Mouse (Mus musculus) A20 (cell line): ENCODE data around the gene Wipf3.

Source experiments
- DNase-seq: peaks from one replicate; pipeline ENCODE4 v3.0.0-alpha.2; 2011; ENCODE audit warnings: low read depth, low spot score

Wipf3 gene

DNA sequence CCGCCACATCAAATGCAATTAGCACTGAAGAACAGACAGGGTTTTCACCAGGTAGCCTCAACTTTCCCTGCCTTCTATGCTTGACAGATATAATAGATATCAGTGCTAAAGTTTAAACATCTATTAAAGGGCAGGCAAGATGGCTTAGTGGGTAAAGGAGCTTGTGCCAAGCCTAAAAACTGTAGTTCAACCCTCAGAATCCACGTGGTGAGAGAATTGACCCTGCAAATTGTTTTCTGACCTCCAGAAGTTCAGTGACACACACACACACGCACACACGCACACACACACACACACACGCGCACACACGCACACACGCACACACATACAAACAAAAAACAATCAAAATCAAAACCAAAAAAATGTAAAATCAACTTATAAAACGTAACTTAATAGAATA, 2.8 kb downstream of the Wipf3 start:
- DNase-seq = no peak

DNA sequence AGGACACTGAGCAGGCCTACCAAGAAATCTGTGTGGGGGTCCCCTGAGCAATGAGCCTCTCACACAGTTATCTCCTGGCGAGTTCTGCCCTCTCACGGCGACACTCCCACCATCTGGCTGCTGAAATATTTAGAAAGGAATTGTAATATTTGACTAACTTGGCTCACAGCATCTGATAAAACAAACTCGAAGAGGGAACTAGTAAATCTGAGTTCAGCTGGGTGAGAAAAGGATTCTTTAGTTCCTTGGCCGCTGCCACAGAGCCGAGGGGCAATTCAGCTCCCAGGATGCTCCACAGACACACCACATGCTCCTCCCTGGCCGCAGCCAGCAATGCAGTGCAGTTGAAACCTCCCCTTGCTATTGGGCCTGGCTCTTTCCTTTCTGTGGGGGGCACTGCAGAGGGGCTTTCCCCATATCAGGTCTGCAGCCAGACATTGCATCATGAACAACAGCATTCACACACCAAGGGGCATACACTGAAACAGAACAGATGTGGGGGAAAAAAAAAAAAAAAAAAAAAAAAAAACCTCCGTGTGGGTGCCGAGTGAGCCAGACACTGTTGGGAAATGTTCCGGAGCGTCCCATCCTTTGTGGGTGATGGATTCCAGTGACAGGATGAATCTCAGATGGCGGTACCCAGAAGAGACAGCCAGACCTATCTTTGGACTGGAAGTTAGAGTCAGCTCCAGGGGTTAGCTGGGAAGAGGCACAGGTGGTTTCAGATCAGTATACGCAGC, 3.6 kb downstream of the Wipf3 start:
- no peak for DNase-seq

DNA sequence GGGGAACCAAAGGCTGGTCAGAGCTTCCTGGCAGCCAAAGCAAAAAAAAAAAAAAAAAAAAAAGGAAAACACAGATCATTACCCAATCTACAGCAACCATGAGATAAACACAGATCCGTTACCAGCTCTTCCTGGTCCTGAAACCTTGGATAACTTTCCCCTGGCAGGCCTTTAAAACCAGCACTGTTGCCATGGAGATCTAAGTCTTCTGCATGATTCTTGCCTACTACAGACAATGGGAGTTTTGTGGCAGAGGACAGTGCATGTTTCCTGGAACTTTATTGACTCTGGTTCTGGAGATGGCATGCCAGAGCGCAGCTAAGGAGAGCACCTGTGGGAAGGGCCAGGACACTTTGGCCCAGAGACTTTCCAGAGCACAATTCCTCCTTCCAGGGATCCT, 4.8 kb downstream of the Wipf3 start:
- DNase-seq = no peak

DNA sequence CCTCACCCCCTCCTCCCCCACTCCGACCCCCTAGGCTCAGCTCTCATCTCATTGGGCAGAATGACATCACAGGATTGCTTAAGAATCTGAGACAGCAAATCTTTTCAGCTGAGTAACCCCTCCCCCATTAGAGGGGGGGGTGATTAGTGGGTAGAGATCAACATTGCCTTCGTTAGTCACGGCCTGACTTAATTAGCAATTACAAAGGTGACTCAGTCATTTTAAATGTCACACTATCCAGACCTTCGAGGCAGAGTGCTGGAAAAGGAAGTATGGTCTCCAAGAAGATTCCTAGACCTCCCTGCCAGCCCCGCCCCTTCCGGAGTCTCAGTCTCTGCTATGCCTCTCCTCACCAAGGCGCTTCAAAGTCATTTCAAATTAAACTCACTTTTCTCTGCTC, 6.3 kb downstream of the Wipf3 start:
- no peak for DNase-seq

DNA sequence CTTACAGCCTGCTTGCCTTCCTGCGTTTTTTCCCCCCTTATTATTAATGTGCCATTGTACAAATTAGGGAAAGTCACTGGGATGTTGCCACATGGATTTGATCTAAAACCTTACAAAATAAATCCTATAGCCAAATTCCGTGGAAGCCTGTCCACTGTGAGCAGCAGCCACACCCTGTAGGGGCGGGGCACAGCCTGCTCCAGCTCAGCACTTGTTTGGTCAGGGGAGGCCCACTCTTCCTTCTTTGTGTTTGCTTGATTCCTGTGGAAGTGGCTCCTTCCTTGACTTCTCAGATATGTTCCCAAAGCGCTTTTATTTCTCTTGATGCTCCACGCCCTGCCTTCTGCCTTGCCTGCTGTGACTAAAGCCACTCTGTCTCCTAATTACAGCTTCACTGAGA, 6.9 kb downstream of the Wipf3 start:
- DNase-seq = no peak

DNA sequence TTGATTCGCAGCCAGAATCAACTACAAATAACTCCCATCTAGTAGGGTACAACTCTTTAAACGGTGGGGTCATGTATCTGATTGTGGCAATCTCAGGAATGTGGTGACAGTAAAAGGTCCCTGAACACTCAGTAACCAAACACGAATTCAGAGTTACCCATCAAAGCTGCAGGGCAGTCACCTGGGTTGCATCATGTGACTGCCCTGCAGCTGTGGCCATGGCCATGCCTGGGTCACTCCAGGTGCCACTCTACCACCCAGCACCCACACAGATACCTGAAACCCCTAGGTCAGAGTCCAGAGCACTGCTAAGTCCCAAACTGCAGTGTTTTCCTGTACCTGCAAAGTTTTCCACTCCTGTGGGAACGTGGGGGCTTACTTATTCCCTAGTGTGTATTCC, 9.1 kb downstream of the Wipf3 start:
- DNase-seq = no peak

DNA sequence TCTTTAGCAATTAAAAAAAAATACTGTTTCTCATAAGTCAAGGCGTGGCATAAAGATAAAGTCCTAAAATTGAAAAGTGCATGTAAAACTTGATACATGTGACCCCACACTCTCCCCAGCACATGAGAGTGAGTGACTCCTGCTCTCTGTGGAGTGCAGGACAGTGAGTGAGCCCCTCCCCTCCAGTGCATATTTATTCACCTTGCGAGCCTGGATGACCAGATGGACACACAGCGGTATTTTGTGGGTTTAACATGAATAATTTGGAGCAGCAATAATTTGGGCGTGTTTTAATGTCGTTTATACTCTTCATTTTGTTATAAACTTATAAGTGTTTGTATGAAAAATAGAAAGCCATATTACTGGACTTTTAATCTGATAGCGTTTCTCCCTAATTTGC, 11.3 kb downstream of the Wipf3 start:
- DNase-seq = no peak

DNA sequence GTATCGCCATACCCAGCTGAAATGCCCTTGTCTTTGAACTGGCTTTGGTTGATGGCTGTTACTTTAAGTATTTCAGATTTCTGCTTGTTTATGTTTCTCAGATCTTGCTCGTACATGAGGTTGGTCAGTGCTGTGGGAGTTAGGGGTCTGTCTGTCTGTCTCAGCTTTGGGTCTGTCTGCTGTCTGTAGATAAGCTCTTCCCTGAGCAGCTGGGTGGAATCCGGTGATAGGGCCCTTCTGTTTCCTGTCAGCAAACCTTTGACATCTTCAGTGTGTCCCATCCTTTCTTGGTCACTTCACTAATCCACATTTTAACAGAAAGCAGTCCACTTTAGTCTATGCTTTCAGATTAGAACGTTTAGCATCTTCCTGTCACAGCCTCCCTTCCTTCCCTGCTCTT, 14.3 kb downstream of the Wipf3 start:
- no peak for DNase-seq

DNA sequence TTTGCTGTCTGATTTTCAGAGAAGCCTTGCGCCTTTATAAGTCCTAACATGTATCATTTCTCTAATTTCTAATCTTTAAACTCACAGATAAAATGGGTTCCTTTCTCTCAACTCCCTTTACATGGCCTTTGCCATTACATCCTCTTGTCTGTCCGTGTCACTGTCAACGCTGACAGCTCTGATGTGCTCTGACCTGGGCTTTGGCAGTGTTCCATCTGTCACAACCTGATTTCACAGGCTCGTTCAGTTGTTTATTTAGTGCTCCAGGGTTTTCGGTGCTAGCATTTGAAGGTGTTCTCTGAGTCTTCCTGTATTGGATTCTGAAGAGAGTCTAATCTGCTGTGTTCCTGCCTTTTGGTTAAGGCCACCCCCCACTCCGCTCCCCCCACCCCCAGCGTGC, 14.7 kb downstream of the Wipf3 start:
- no peak for DNase-seq

DNA sequence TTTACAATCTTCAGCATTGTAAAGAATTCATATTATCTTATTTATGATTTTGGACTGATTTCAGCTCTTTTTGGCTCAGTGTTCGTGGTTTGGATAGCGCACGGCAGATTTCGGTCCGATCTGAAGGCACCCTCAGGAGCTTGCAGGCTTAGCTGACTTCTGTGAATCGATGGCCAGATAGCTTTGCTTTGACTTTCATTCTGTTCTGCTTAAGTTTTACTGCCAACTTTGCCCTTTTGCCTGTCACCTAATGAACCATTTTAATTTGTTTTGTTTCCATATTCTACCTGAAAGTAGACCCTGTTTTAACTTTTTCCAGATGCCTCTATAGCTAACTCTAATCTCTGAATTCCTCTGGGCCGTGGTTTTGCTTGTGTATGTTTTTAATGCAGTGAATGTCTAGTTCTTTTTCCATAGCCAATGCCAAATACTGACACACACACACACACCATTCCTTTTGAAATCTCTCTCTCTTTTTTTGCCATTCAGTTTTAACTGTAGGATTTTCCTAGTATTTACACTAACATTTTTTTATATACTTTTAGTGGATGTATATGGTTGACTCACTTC, 15.9 kb downstream of the Wipf3 start:
- no peak for DNase-seq

DNA sequence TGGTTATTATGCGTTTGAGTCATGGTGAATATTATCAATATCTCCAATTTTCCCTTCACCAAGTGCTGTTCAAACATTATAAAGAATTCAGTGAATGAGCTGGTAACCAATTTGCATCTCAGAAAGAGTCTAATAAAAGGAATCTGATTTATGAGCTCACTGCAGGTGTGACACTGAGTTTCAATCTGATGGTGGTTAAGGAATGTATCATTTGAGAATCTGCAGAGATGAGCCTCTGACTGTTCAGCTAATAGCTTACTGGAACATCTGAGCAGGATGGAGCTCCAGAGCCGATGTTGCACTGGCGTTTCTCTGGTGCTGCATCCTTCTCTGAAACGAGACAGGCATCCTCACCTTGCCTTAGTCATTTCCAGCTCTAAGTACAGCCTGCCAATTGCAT, 17.9 kb downstream of the Wipf3 start:
- DNase-seq = peak; percentile 28

DNA sequence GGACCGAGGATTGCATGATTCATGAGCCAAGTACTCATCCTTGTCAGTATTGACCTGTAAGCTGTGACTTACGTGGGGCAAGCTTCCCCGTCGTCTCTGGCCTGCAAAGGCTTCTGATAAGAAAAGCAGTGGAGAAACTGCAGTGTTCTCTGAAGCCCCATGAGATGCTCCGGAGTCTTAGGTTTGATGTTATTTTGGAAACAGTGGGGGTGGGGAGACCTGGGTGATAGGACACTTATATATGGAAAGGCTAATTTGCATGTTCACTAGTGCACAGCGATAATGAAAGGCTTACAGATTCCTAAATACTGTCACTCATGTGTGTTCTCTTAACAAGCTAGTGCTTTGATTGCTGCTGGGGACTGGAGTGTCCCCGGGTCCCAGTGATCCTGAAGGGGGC, 30.3 kb downstream of the Wipf3 start:
- peak; percentile 71 for DNase-seq

DNA sequence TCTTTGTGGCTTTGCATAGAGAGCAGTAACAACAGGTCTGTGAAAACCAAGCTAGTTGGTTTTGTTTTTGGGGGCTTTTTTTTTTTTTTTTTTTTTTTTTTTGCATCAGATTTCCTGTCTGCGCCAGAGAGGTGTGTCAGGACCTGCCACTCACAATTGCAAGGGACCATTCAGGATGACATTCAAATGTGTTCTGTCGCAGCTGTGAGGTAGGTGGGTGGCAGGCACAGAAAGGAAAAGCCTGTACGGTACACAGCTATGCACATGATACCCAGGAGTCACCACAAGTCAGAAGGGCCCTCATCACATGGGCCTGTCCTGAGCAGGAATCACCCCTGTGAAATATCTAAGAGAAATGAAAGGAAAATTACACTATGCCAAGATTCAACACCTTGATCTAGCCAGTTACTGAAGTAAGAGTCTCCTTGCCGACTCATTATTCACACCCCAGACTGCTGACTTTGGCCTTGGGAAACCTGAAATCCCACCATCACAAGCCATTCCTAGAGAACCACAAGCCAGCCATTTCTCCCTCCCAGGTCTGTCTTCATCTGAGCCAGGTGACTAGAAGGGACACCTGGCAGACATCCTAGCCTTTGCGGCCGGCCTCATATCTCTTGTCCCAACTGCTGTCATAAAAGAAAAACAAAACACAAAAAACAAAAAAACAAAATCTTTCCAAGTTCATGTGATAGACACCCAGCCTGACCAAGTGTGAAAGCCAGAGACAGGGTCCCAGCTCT, 30.9 kb downstream of the Wipf3 start:
- peak; percentile 74 for DNase-seq

DNA sequence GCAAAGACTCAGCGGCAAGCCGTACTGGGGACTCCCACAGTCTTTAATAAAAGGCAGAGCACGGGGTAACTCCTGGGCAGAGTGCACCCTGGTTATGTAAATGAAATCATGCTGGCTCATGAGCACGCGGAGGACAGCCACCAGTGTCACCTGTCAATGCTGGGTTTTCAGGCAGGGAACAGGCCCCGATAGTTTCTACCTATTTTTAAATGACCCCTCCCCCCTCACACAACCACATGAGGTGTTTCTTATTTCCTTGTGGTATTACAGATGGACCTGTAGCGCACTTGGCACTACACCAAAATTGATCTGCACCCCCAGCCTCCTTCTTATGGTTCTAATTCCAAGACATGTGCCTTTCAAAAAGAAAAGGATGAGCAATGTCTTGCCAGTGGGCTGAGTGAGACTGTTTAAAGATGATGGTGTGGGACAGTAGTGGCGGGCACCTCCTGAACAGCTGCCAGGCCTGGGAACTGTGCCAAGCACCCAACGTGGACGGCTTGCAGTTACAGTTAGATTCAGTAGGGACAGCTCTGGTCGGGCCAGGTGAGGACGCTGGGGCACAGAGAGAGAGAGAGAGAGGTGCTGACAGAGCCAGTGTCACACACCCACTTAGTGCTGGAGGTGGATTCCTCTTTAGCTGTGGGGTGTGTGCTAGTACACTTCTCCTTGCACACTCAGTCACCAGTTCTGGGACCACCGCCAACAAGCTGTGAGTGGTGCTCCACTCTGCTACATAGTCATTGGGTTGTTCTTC, 31.7 kb downstream of the Wipf3 start:
- peak; percentile 77 for DNase-seq

DNA sequence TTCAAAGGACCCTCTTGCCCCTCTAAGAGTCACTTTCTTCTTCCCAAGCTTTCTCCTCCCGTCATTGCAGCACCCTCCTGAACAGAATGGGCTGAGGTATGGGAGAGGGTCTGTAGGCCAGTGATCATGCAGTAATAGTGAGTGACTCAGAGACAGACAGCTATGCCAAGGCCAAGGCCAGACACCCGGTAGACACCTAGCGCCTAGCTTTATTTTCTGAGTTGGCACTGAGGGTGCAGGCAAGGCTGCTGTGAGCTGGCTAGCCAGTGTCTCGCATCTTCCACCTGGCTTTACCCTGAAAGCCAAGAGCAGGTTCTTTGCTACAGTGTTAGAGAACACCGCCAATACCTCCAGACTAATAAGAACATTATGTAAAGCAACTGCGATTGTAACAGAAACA, 33.4 kb downstream of the Wipf3 start:
- DNase-seq = no peak

DNA sequence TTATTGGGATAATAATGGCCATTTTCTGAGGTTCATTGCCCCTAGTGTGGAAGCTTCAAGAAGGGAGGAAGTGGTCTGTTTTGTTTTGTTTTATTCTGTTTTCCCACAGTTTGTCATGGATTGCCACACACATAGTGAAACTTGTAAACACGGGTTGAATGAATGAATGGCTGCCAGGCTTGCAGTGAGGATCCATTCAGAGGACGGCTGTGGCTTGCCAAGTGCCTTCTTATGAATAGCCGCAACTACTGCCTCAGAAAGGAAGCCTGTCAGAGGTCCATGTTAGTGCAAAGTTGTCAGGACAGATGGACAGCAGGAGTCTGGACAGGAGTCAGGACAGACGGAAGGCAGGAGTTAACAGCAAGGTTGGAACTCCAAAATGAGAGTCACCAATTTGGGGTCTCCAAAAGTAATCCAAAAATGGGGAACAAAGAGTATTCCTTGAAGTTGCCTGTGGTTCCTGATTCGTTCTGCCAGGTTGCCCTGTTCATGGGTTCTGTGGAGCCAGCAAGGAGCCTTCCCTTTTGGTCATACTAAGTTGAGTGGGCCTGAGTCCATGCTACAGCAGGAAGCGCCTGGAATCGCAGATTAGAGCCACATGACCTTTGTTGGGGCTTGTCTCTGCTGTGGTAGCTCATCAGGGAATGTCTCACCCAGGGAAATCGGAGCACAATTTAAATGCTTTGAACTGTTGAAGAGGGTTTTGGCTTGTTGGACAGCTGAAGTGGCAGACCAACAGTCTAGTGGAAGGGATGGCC, 34.5 kb downstream of the Wipf3 start:
- DNase-seq = no peak

DNA sequence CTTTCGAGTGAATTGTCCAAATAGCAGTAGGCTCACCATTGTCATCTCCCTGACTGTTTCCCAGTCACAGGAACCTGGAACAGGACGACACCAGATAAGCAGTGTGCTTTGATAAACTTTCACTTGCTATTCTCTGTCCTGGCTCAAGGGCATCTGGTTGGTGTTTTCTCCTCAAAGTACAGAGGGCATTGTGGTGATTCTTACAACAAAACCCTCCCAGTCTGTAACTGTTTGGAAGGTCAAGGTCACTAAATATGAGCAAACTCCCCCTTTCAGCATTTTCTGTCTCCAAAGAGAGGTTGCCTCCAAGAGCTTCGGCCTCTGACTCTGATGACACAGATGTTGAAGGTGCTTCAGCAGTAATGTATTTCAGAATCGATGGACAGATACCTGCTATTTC, 35.5 kb downstream of the Wipf3 start:
- DNase-seq = no peak

DNA sequence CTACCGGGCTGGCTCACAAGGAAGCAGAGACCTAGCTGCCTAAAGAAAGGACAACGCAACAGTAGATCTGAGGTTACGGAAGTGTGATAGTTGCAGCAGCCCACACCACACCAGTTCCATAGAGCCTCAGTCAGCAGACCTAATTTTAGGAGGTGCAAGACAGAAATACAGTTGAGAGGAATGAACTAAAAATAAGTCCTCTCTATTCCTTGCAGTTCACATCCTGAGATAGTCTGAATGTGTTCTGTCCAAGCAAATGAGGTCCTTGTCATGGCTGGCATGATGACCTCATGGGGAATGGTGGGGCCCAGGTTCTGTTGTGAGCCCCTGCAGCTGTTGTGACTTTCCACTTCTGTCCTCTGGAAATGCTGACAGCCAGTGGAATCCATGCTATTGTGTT, 38.0 kb downstream of the Wipf3 start:
- no peak for DNase-seq

DNA sequence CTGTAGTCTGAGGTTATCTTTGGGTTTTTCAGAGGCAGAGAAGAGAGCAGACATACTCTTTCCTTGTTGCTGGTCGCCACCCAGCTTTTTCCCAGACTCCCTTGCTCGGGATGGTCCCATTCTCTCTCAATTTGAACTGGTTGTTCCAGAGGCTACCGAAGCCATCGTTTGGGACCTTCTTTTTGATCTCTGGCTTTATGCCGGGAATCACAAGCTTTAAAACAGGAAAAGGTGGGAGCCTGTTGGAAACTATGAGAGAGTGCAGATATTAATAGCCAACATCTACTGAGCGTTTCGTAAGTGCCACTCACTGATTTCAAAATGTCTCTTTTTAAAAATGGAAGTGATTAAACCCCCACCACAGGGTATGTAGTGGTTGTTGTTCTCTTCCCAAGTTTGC, 42.5 kb downstream of the Wipf3 start:
- DNase-seq = no peak

DNA sequence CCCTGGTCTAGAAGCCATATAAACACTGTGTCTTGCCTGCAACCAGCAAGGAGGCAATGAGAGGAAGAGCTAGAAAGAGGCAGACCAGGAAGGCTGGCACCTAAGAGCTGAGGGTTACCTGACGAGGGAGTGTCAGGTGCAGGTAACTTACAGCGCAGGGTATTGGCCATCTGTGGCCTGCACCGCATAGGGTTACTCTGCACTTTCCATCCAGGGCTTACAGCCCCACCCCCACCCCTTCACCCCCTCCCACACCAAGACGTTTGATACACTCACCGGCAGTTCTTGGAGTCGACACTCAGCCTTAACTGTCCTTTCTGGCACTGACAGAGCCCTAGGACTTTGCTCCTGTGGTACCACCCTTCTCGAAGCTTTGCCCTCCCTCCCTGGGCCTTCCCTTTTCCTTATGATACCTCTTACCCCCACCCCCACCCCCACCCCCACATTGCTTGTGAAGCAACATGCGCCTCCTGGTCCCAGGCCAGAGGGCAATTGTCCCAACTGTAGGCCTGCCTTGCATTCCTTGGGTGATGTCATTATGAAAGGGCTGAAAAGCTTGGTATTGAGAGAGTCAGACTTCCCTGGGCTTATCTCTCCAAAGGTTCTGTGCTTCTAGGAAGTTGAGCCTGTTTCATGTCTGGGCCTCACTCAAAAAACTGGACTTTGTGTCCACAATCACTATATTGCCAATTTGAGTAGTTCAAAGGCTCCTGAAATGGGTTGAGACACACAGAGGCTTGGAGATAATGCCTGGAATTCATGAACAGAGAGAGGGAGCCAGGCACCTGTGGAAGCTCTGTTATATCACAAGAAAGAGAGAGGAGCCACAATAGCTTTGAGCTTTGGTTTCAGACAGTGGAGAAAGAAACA, 43.7 kb downstream of the Wipf3 start:
- no peak for DNase-seq
